Mouse (Mus musculus): ENCODE data around the gene Smpd4.

DNA sequence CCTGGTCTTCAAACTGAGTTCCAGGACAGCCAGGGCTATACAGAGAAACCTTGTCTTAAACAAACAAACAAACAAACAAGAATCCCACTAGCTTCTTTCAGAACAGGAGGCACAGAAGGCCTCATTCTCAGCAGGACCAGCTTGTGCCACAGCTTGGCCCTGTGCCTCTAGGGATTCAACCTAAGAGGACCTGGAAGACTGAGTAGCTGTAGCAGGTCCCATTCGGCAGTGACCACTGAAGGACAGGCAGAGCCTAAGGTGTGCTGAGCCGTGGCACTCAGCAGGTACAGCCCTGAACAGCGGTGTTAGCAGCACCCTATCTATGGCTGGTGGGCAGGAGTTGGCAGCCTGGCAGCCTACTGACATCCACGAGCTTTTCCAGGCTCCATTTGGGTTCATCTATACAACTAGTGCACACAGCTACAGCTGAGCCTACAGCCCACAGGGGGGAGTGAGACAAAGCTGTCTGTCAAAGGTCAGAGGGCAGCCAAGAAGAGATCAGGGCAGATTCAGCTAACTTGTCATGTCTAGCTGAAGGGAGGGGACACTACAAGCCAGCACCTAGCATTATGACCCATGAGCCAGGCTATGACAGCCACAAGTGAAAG, 35.1 kb downstream of the Smpd4 start:
- TF ChIP-seq GATA1 (IDR thresholded peaks at IDR 0.05; ENCODE audit: low read length) (no peak), TAL1 (IDR thresholded peaks at IDR 0.05; ENCODE audit: low read length) (no peak)
